Mouse (Mus musculus): Measurements from ENCODE around the gene Fjx1. TPM values are rescaled to one million over a fixed set of nuclear protein-coding genes. Genes with fewer than 3 reads are reported as not detected.

Gene Fjx1
- polyA plus RNA-seq, 1 experiment from 2014 or later = 10.4 TPM

- CTCF ChIA-PET = interaction anchor here (1.7 kb wide), 1 partner anchor 52 kb away, joined by 3 read pairs; the partner anchor contains the start of gene Fjx1
- POLR2A ChIA-PET = interaction anchor here (0.5 to 0.6 kb wide), 2 partner anchors 20 to 88 kb away, joined by 3 read pairs; no protein-coding TSS in a partner anchor
Measured at GRCm38 (mm10) chr2:102400605-102401351, 51.5 kb downstream of the Fjx1 start.

GRCm38 (mm10) chr2:102399864-102400604 is 52.3 kb downstream of the Fjx1 start:
- ChIA-PET POLR2A (no interaction called here), CTCF (interaction anchor here (1.3 kb wide), 1 partner anchor 13 kb away, joined by 4 read pairs; no protein-coding TSS in a partner anchor)
- TF ChIP-seq CTCF (IDR thresholded peaks at IDR 0.05) = no peak
- DNase-seq (ENCODE audit: low read depth, low spot score) = no peak
- in situ Hi-C loops (cut with MboI; ENCODE audit: low pct_unique_long_range_greater_than_20kb) = no loop called here
- no peak for ATAC-seq
- no peaks in the 10 kb centered on the region for H3K27me3 ChIP-seq

More at GRCm38 (mm10) chr2:102400605-102401351, 51.5 kb downstream of the Fjx1 start:
- no peak for TF ChIP-seq CTCF (IDR thresholded peaks at IDR 0.05)
- DNase-seq (ENCODE audit: low read depth, low spot score) = no peak
- in situ Hi-C loops (cut with MboI; ENCODE audit: low pct_unique_long_range_greater_than_20kb) = no loop called here
- H3K27me3 ChIP-seq = no peaks in the 10 kb centered on the region
- peak; percentile 85 for ATAC-seq

Other genes with a start within 250 kb of the Fjx1 start
- 88.6 TPM for gene Trim44, start 44.7 kb downstream of the Fjx1 start, polyA plus RNA-seq (2021)
- gene Pamr1, start 97.5 kb upstream of the Fjx1 start, polyA plus RNA-seq (2021) = 19.0 TPM
- 0.92 TPM for gene Slc1a2, start 206.2 kb upstream of the Fjx1 start, polyA plus RNA-seq (2021)